Mouse (Mus musculus) testis, adult 2 months (tissue): Measurements from ENCODE around the gene Sp100.

Experiments used
- CTCF ChIP-seq: fragments of 200-500 bp; IDR thresholded peaks from 2 replicates; pipeline ENCODE4 v1.5.1; 2012; ENCODE audit warnings: low read depth, mild to moderate bottlenecking, inconsistent platforms, low read length, moderate library complexity; ENCODE audit not compliant: control insufficient read depth, insufficient read depth, insufficient replicate concordance
- POLR2A ChIP-seq: fragments of 200-500 bp; IDR thresholded peaks from 2 replicates; pipeline ENCODE4 v1.6.1; 2012; ENCODE audit warnings: low read depth, mild to moderate bottlenecking, inconsistent platforms, low read length, moderate library complexity; ENCODE audit not compliant: control insufficient read depth

DNA sequence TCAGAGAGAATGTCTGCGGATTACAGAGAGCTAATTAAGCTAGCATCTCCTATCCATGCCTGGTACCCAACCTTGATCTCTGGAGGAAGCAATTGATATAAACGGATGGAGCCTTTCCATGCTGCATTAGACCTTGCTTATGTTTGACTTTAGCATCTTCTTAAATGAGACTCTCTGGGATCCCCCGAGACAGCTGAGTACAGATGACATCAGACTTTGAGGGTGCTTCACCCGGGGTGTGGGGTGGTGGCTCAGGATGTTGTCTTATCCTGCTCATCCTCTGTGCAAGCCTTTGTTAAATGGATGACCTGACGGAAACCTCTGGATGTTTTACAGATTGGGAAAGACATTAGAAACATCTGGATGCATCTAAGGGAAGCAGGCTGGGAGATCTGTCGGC is 80.7 kb downstream of the Sp100 start:
- TF ChIP-seq CTCF (no peak), POLR2A (no peak)
